Mouse (Mus musculus) ovary, adult 10 weeks (tissue): ENCODE data around the gene Csf2ra. TPM values are rescaled to one million over a fixed set of nuclear protein-coding genes. Genes with fewer than 3 reads are reported as not detected.

Experiments used
- polyA plus RNA-seq: library from polyadenylated mRNA; stranded (reverse); fragments of 350-450 nt; fragmentation: Illumina TruSeq; extraction: RNeasy Lipid Tissue Mini Kit (QIAGEN cat#74804); gene quantifications from one replicate; pipeline ENCODE4 v1.2.3, GENCODE M21; 2014

Gene Csf2ra
- 2.9 TPM for polyA plus RNA-seq

DNA sequence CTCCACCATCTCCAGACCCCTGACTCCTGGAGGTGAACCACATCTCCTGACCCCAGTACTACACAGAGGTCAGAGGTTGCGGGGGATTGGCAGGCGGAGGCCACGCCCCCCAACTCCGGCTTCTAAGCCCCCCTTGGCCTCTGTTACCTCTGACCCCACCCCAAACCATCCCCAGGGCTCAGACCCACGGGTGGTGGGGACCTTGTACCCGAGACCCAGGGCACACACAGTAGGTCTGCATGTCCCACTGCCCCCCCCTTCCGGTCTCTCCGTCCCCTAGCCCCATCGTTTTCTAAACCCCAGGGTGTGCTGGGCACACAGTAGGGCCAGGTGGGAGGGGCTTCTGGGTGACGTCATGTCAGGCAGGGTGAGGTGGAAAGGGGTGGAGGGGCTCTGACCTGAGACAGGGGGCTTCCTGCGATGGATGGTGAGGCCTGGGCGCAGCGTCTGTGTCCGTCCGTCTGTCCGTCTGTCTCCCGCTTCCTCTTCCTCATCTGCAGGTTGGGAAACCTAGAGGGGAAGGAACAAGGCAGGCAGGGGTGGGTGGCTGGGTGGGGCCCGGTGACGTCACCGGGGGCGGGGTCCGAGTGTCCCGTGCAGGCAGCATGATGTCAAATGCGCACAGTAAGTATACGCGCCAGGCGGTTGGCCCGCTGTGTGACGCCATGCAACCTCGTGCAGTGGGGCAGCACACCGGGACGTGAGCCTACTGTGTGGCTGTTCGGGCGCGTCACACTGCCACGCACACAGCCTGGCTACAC lies at the start of gene Csf2ra:
Csf2ra (minus strand) TSS at position 489 of the 761 bp plus-strand sequence.

DNA sequence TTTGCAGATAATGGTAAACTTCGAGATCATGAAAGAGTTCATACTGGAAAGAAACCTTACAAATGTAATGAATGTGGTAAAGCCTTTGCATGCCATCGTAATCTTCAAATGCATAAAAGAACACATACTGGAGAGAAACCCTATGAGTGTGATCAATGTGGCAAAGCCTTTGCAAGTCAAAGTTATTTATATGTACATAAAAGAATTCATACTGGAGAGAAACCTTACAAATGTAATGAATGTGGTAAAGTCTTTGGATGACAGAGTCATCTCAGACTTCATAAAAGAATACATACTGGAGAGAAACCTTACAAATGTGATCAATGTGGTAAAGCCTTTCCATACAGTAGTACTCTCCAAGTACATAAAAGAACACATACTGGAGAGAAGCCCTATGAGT lies 44.6 kb downstream of the Csf2ra start, which contains the start of gene Gm6020:
Gm6020 (plus strand) TSS at position 301 of the 400 bp plus-strand sequence.

DNA sequence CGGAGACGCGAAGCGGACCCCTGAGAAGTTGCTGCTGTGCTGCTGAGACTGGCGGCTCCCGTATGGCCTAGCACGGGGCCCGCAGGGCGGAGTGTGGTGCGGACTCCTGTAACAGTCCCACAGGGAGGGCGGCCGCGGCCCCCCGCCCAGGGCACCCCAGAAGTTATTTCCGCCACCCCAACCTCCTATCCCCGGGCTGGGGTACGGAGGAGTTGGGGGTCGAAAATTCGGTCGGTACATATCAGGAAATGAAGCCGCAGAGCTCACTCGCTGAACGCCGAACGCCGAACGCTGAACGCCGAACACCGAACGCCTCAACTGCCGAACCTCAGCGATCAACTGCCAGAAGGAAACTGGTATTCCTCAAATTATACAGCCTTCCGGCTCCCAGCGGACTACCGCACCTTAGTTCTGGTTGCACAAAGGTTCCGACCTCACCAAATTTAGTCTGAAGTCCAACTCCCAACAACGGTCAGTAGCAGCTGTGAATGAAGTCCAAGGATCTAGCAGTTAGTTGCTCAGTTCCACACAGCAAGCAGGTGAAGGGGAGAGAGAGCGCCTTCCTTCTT lies 52.4 kb downstream of the Csf2ra start, which contains the start of gene Gm7102:
Gm7102 (minus strand) TSS at position 554 of the 569 bp plus-strand sequence.

Other genes starting within 250 kb of the Csf2ra start
- gene Zfp950, start 87.6 kb downstream of the Csf2ra start, polyA plus RNA-seq, result 147 TPM
- not detected for gene Gm7102, start 52.1 kb downstream of the Csf2ra start, polyA plus RNA-seq
- not detected for gene Gm6020, start 44.5 kb downstream of the Csf2ra start, polyA plus RNA-seq
- gene Gm21060, start 68.6 kb upstream of the Csf2ra start, polyA plus RNA-seq, result not detected